22 mouse cellular contexts compared by ENCODE assay signal in genomic region chr10:13314999-13315398, GRCm38 (mm10).
DNase-seq lines count a peak whose midpoint lies in the region; ATAC-seq and TF ChIP-seq lines count a peak whose summit lies in the region.
"Had no signal": no experiment of that assay in that cellular context is flagged by ENCODE, and none has a peak within 500 bp of the region (broad histone marks: within the 10 kb centered on the region; RNA-seq: fewer than 3 reads in every experiment).

No protein-coding gene starts in this region.

- no peaks in the 10 kb centered on the region for H3K27me3 ChIP-seq in heart, embryonic 10.5 days (ENCODE audit: insufficient read depth, poor library complexity, severe bottlenecking)
- no peaks in the 10 kb centered on the region for H3K27me3 ChIP-seq in kidney, embryonic 14.5 days (ENCODE audit: control insufficient read depth, insufficient read depth, low read length)
- no peaks in the 10 kb centered on the region for H3K27me3 ChIP-seq in limb, embryonic 13.5 days
- H3K27me3 ChIP-seq in testis, adult 2 months (ENCODE audit: control insufficient read depth, insufficient read depth, low read length) = no peaks in the 10 kb centered on the region
- H3K27me3 ChIP-seq: CH12.LX; hindbrain, embryonic 13.5 days; midbrain, embryonic 13.5 days; neural tube, embryonic 12.5 days had no signal

- 68% methylated on average over 5 of the region's 5 CpGs for WGBS in heart, embryonic 10.5 days
- 81% methylated on average over 5 of the region's 5 CpGs for WGBS in kidney, embryonic 14.5 days
- WGBS in limb, embryonic 13.5 days = 81% methylated on average over 5 of the region's 5 CpGs

- TF ChIP-seq POLR2A in testis, adult 2 months (IDR thresholded peaks at IDR 0.05; ENCODE audit: control insufficient read depth, low read depth, low read length) = peak; percentile 28; the same call in 1 of the 2 replicates

- intact Hi-C loops in gastrocnemius, postnatal 36 days (cut with DNase I) = no loop called here

- TF ChIP-seq CTCF in testis, adult 2 months (IDR thresholded peaks at IDR 0.05; ENCODE audit: control insufficient read depth, insufficient read depth, insufficient replicate concordance, low read depth, low read length) = no peak

- peak overlapping the region; percentile 47; the same call in 1 of the 2 replicates for H3K27ac ChIP-seq in heart, embryonic 10.5 days
- H3K27ac ChIP-seq in kidney, embryonic 14.5 days (ENCODE audit: low read depth, low read length) = no peak overlapping the region
- peak overlapping the region; percentile 39; the same call in 1 of the 2 replicates for H3K27ac ChIP-seq in limb, embryonic 13.5 days
- H3K27ac ChIP-seq in testis, adult 2 months (ENCODE audit: control insufficient read depth, insufficient read depth, low read depth, low read length) = peak overlapping the region; percentile 65; the same call in 1 of the 2 replicates
- H3K27ac ChIP-seq: hindbrain, embryonic 13.5 days; midbrain, embryonic 13.5 days; neural tube, embryonic 12.5 days had no signal

- no peak for DNase-seq in heart, embryonic 10.5 days (ENCODE audit: low spot score)
- no peak for DNase-seq in heart, postnatal 4 days
- no peak for DNase-seq in kidney, adult 9 months
- DNase-seq in right cerebral cortex, postnatal 4 days = no peak
- no peak for DNase-seq in gastrocnemius, postnatal 36 days
- DNase-seq: adrenal gland, postnatal 36 days; cerebellum, adult 11-12 months; cerebellum, postnatal 25 days; gastrocnemius, postnatal 10 days; kidney, adult 2 months; liver; lung, postnatal 14 days; right cerebral cortex, adult 18-20 months; thymus, postnatal 14 days had no signal

- H3K4me3 ChIP-seq in heart, embryonic 10.5 days = no peak overlapping the region
- no peak overlapping the region for H3K4me3 ChIP-seq in kidney, embryonic 14.5 days (ENCODE audit: low read length)
- H3K4me3 ChIP-seq in limb, embryonic 13.5 days = no peak overlapping the region
- no peak overlapping the region for H3K4me3 ChIP-seq in testis, adult 2 months (ENCODE audit: control insufficient read depth, low read depth, low read length)
- H3K4me3 ChIP-seq: hindbrain, embryonic 13.5 days; midbrain, embryonic 13.5 days; neural tube, embryonic 12.5 days had no signal

- H3K4me1 ChIP-seq in heart, embryonic 10.5 days = peaks cover 47% of the 10 kb centered on the region
- peaks cover 15% of the 10 kb centered on the region; the same call in 1 of the 2 replicates for H3K4me1 ChIP-seq in kidney, embryonic 14.5 days (ENCODE audit: control insufficient read depth, insufficient read depth, low read length)
- H3K4me1 ChIP-seq in limb, embryonic 13.5 days = peaks cover 11% of the 10 kb centered on the region; the same call in 1 of the 2 replicates
- peaks cover 2% of the 10 kb centered on the region; the same call in 1 of the 2 replicates for H3K4me1 ChIP-seq in testis, adult 2 months (ENCODE audit: control insufficient read depth, insufficient read depth, low read length)

- 0 out of 2 replicates have a peak, but pooled peaks have one; percentile 17 for ATAC-seq in kidney, embryonic 14.5 days (ENCODE audit: low FRiP score, low TSS enrichment)
- ATAC-seq in limb, embryonic 13.5 days (ENCODE audit: low FRiP score, low read depth) = no peak
- ATAC-seq: forebrain, embryonic 14.5 days; midbrain, embryonic 13.5 days had no signal

- no peak overlapping the region for H3K9ac ChIP-seq in kidney, embryonic 14.5 days (ENCODE audit: low read depth, low read length)
- H3K9ac ChIP-seq in limb, embryonic 13.5 days = no peak overlapping the region
- H3K9ac ChIP-seq: hindbrain, embryonic 13.5 days; midbrain, embryonic 13.5 days; neural tube, embryonic 12.5 days had no signal

- no peak overlapping the region for H3K4me2 ChIP-seq in kidney, embryonic 14.5 days (replicated peaks; ENCODE audit: low read depth, low read length)
- H3K4me2 ChIP-seq in limb, embryonic 13.5 days (replicated peaks) = no peak overlapping the region
- H3K4me2 ChIP-seq: hindbrain, embryonic 13.5 days; midbrain, embryonic 13.5 days; neural tube, embryonic 12.5 days had no signal

- H3K36me3 ChIP-seq in heart, embryonic 10.5 days = no peaks in the 10 kb centered on the region
- H3K36me3 ChIP-seq in kidney, embryonic 14.5 days (ENCODE audit: control insufficient read depth, insufficient read depth, low read length) = no peaks in the 10 kb centered on the region
- H3K36me3 ChIP-seq in limb, embryonic 13.5 days = no peaks in the 10 kb centered on the region
- H3K36me3 ChIP-seq in testis, adult 2 months (ENCODE audit: control insufficient read depth, insufficient read depth, low read length) = no peaks in the 10 kb centered on the region
- H3K36me3 ChIP-seq: hindbrain, embryonic 13.5 days; midbrain, embryonic 13.5 days; neural tube, embryonic 12.5 days had no signal

- no peaks in the 10 kb centered on the region for H3K9me3 ChIP-seq in heart, embryonic 10.5 days
- no peaks in the 10 kb centered on the region for H3K9me3 ChIP-seq in kidney, embryonic 14.5 days (ENCODE audit: control insufficient read depth, low read length)
- H3K9me3 ChIP-seq in limb, embryonic 13.5 days = no peaks in the 10 kb centered on the region
- H3K9me3 ChIP-seq: hindbrain, embryonic 13.5 days; midbrain, embryonic 13.5 days; neural tube, embryonic 12.5 days had no signal
